13 mouse cellular contexts compared by ENCODE assay signal in genomic region chr10:77287626-77288025, GRCm38 (mm10).
"Had no signal": no experiment of that assay in that cellular context is flagged by ENCODE, and none has a peak within 500 bp of the region (broad histone marks: within the 10 kb centered on the region; RNA-seq: fewer than 3 reads in every experiment).

No protein-coding gene starts in this region.

- H3K4me2 ChIP-seq: kidney, embryonic 15.5 days; liver, embryonic 11.5 days; liver, embryonic 15.5 days; lung, embryonic 15.5 days; midbrain, embryonic 13.5 days had no signal

- H3K27ac ChIP-seq: kidney, embryonic 15.5 days; left cerebral cortex, adult 2 months; limb, embryonic 10.5 days; liver, embryonic 15.5 days; lung, embryonic 15.5 days; macrophage; midbrain, embryonic 13.5 days had no signal

- H3K9ac ChIP-seq: kidney, embryonic 15.5 days; liver, embryonic 15.5 days; lung, embryonic 15.5 days; midbrain, embryonic 13.5 days had no signal

- ATAC-seq: midbrain, embryonic 13.5 days had no signal

- H3K4me1 ChIP-seq: kidney, embryonic 15.5 days; liver, embryonic 15.5 days; midbrain, embryonic 13.5 days had no signal

- H3K36me3 ChIP-seq: kidney, embryonic 15.5 days; limb, embryonic 10.5 days; liver, embryonic 15.5 days; midbrain, embryonic 13.5 days had no signal

- H3K9me3 ChIP-seq: kidney, embryonic 15.5 days; limb, embryonic 10.5 days; liver, embryonic 15.5 days; lung, embryonic 15.5 days; midbrain, embryonic 13.5 days had no signal

- DNase-seq: kidney, postnatal 14 days; lung, postnatal 14 days; thymus, adult 18-20 months; thymus, postnatal 14 days had no signal

- H3K4me3 ChIP-seq: kidney, embryonic 15.5 days; left cerebral cortex, adult 2 months; limb, embryonic 10.5 days; liver, embryonic 15.5 days; lung, embryonic 15.5 days; megakaryocyte, embryonic 14.5 days; midbrain, embryonic 13.5 days had no signal

- H3K27me3 ChIP-seq: kidney, embryonic 15.5 days; liver, embryonic 15.5 days; lung, embryonic 15.5 days; midbrain, embryonic 13.5 days had no signal
